Mouse (Mus musculus) T-helper 2 cell (primary cell): ENCODE results near the gene Axl.

Experiments used
- in situ Hi-C: fragments of 300-600 bp; cut with MboI, MseI; formaldehyde crosslinking; loops from one replicate; pipeline ENCODE4 v1.15.1; 2025; ENCODE audit warnings: high pct_unique_total_duplicates

The Axl gene

DNA sequence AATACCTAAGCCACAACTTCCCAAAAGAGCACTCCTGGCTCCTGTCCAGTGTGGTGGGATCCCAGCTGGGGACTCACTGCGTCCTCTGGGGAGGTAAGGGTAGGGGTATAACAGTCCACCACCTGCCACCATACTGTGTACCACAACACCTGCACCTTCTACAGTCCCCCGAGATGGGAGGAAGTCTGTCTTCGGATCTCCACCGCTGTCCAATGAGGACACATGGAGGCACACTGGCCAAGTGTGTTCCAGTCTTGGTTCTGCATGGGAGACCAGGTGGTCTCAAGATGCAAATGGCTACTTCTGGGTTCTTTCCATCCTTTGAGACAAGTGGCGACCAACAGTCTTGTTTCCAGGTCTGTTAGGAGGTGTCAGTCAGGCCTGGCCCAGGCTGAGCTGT is 77.3 kb downstream of the Axl start:
- in situ Hi-C loops: no loop called here

- in situ Hi-C loops: no loop called here
Measured at GRCm38 (mm10) chr7:25710519-25711130, 77.9 kb downstream of the Axl start.

DNA sequence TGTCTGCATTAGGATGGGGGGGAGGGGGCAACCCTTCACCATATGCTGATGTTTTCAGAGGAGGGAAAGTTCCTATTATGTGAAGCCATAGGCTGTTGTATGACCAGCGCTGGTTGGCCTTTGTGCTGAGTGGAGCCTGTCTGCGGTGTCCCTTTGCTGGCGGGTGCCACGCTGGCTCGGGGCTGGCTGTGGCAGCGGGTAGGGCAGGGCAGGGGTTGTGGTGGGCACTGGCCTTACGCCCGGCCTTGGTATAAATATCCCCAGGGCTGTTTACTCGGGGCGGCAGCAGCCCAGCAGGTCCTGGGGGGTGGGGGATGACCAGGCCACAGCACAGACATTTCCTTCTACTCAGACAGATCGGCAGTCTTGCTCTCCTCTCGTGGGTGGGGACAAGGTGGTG is 78.5 kb downstream of the Axl start:
- in situ Hi-C loops: no loop called here

GRCm38 (mm10) chr7:25707581-25708292 is 80.8 kb downstream of the Axl start:
- in situ Hi-C loops: no loop called here
